Mouse (Mus musculus): Measurements from ENCODE around the gene Chrna7. TPM values are rescaled to one million over a fixed set of nuclear protein-coding genes. Genes with fewer than 3 reads are reported as not detected.

Gene Chrna7
- total and polyA plus RNA-seq, 3 experiments = not detected

DNA sequence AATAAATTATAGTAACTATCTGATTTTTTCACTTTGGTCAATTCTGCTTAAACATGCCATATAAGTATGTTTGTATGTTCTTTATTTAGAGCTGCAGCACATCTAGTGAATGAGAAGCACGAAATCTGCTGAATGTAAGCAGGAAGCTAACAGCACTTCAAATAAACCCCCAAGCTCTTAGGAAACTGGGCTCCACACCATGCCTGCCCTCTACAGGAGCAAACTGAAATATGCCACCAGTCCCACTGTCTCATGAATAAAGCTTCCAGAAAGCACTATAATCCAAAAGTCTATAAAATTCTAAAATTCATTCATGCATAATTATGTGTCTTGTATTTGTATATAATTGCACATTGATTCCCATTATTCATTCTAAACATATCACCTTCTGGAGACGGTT is 5.2 kb downstream of the Chrna7 start:
- TF ChIP-seq RCOR1 (conservative IDR thresholded peaks at IDR 0.05; ENCODE audit: low read depth, low read length) (no peak), MAZ (IDR thresholded peaks at IDR 0.05; ENCODE audit: low read depth, low read length) (no peak), CTCF (conservative IDR thresholded peaks at IDR 0.05 in 1 of 2, IDR thresholded peaks at IDR 0.05 in 1 of 2; ENCODE audit: low read depth in 2 of 2, low read length in 2 of 2) (no peak), UBTF (IDR thresholded peaks at IDR 0.05; ENCODE audit: low read depth, low read length) (no peak), USF1 (IDR thresholded peaks at IDR 0.05; ENCODE audit: low read depth, low read length) (no peak), E2F4 (IDR thresholded peaks at IDR 0.05; ENCODE audit: insufficient replicate concordance, low read depth, low read length) (no peak), MXI1 (IDR thresholded peaks at IDR 0.05; ENCODE audit: low read depth, low read length) (no peak), MEF2A (IDR thresholded peaks at IDR 0.05; ENCODE audit: borderline replicate concordance, low read depth, low read length) (no peak), SIN3A (IDR thresholded peaks at IDR 0.05; ENCODE audit: low read length) (no peak), ETS1 (conservative IDR thresholded peaks at IDR 0.05; ENCODE audit: low read depth, low read length) (no peak), TCF12 (IDR thresholded peaks at IDR 0.05; ENCODE audit: low read depth, low read length) (no peak), KAT2A (IDR thresholded peaks at IDR 0.05; ENCODE audit: insufficient replicate concordance, low read length) (no peak), JUN (IDR thresholded peaks at IDR 0.05; ENCODE audit: insufficient read depth, low read depth, low read length) (no peak), PAX5 (IDR thresholded peaks at IDR 0.05; ENCODE audit: low read length) (no peak)
- Histone ChIP-seq H3K79me2 (replicated peaks; ENCODE audit: control insufficient read depth, extremely low read depth, insufficient read depth, poor library complexity, severe bottlenecking) (no peaks in the 10 kb centered on the region), H3K4me3 (replicated peaks in 1 of 3; ENCODE audit: low read depth in 2 of 3, low read length in 2 of 3, poor library complexity in 1 of 3) (no peak overlapping the region), H3K27me3 (replicated peaks) (no peaks in the 10 kb centered on the region), H3K9ac (ENCODE audit: insufficient read depth, low read depth) (no peak overlapping the region), H3K27ac (ENCODE audit: insufficient read depth, low read depth) (no peak overlapping the region), H3K9me3 (replicated peaks; ENCODE audit: low read length) (peaks cover 33% of the 10 kb centered on the region), H3K4me2 (ENCODE audit: insufficient read depth, low read depth, poor library complexity, severe bottlenecking) (no peak overlapping the region), H3K4me1 (ENCODE audit: control insufficient read depth in 1 of 2, insufficient read depth in 2 of 2) (no peaks in the 10 kb centered on the region), H3K36me3 (replicated peaks in 1 of 2; ENCODE audit: control insufficient read depth in 1 of 2, insufficient read depth in 1 of 2, low read length in 1 of 2) (no peaks in the 10 kb centered on the region)
- in situ Hi-C loops (cut with MboI; ENCODE audit: low pct_ligation_motif_present, low pct_unique_long_range_greater_than_20kb, low sequenced_read_pairs) = no loop called here
- dilution Hi-C loops (cut with MboI; ENCODE audit: extremely low pct_ligation_motif_present, extremely low pct_unique_long_range_greater_than_20kb, low sequenced_read_pairs) = no loop called here
- DNase-seq (ENCODE audit: extremely low read depth) = no peak

DNA sequence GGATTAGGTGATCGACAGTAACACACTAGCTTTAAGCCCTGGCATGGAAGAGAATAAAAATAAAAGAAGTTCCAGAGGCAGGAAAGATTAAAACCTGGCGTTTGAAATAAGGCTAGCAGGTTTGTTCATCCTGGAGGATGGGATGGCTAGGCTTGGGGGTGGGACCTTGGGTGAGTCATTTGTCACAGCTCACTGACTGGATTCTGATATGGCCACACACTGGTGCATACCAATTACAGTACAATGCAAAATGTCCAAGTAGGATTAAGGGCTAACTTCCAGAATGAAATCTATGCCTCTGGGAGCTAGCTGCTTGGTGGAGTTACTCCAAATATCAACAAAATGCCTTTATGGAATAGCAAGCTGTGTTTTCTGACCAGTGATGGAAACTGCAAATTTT is 16.8 kb downstream of the Chrna7 start:
- no peaks in the 10 kb centered on the region for H3K27me3 ChIP-seq (replicated peaks)
- no peak overlapping the region for H3K4me3 ChIP-seq (replicated peaks in 1 of 3; ENCODE audit: low read depth in 2 of 3, low read length in 2 of 3, poor library complexity in 1 of 3)
- DNase-seq (ENCODE audit: extremely low read depth) = no peak
- TF ChIP-seq CHD1 (IDR thresholded peaks at IDR 0.05; ENCODE audit: low read depth, low read length) = no peak
- H3K36me3 ChIP-seq (replicated peaks in 1 of 2; ENCODE audit: control insufficient read depth in 1 of 2, insufficient read depth in 1 of 2, low read length in 1 of 2) = no peaks in the 10 kb centered on the region
- H3K4me2 ChIP-seq (ENCODE audit: insufficient read depth, low read depth, poor library complexity, severe bottlenecking) = no peak overlapping the region
- H3K4me1 ChIP-seq (ENCODE audit: control insufficient read depth in 1 of 2, insufficient read depth in 2 of 2) = no peaks in the 10 kb centered on the region
- H3K79me2 ChIP-seq (replicated peaks; ENCODE audit: control insufficient read depth, extremely low read depth, insufficient read depth, poor library complexity, severe bottlenecking) = no peaks in the 10 kb centered on the region
- dilution Hi-C loops (cut with MboI; ENCODE audit: extremely low pct_ligation_motif_present, extremely low pct_unique_long_range_greater_than_20kb, low sequenced_read_pairs) (no loop called here), in situ Hi-C loops (cut with MboI; ENCODE audit: low pct_ligation_motif_present, low pct_unique_long_range_greater_than_20kb, low sequenced_read_pairs) (no loop called here)
- peaks cover 53% of the 10 kb centered on the region for H3K9me3 ChIP-seq (replicated peaks; ENCODE audit: low read length)
- no peak overlapping the region for H3K27ac ChIP-seq (ENCODE audit: insufficient read depth, low read depth)
- no peak overlapping the region for H3K9ac ChIP-seq (ENCODE audit: insufficient read depth, low read depth)
